Mouse (Mus musculus) forebrain, embryonic 12.5 days (tissue): ENCODE results near the gene Lypla2. TPM values are rescaled to one million over a fixed set of nuclear protein-coding genes. Genes with fewer than 3 reads are reported as not detected.

Source experiments
- ATAC-seq: fragments of 200-750 bp; cut with Nextera tagmentation; 2 replicates; pipeline ENCODE4 v1.8.0; 2017; ENCODE audit warnings: moderate TSS enrichment; ENCODE audit not compliant: low FRiP score
- H3K27ac ChIP-seq: fragments of 300-500 bp; sonication (generic); 2 replicates; pipeline ENCODE4 v1.5.1; 2016; ENCODE audit warnings: mild to moderate bottlenecking
- H3K27me3 ChIP-seq: fragments of 300-500 bp; sonication (generic); 2 replicates; pipeline ENCODE4 v1.6.1; 2016; ENCODE audit warnings: mild to moderate bottlenecking
- H3K36me3 ChIP-seq: fragments of 300-500 bp; sonication (generic); replicated peaks from 2 replicates; pipeline ENCODE4 v1.6.1; 2016; ENCODE audit warnings: mild to moderate bottlenecking
- H3K4me1 ChIP-seq: fragments of 300-500 bp; sonication (generic); 2 replicates; pipeline ENCODE4 v1.6.1; 2016
- H3K4me2 ChIP-seq: fragments of 300-500 bp; sonication (generic); 2 replicates; pipeline ENCODE4 v1.6.1; 2016; ENCODE audit warnings: mild to moderate bottlenecking, moderate library complexity
- H3K4me3 ChIP-seq: fragments of 300-500 bp; sonication (generic); replicated peaks from 2 replicates; pipeline ENCODE4 v1.5.1; 2016; ENCODE audit warnings: mild to moderate bottlenecking
- H3K9ac ChIP-seq: fragments of 300-500 bp; sonication (generic); 2 replicates; pipeline ENCODE4 v1.6.1; 2016; ENCODE audit warnings: mild to moderate bottlenecking
- H3K9me3 ChIP-seq: fragments of 300-500 bp; sonication (generic); 2 replicates; pipeline ENCODE4 v1.6.1; 2016
- WGBS: fragments of 180-500 bp; shearing (Covaris S2); methylation state at CpG from one replicate; pipeline ENCODE4 v1.1.7; 2016; 5-methylcytosine and 5-hydroxymethylcytosine counted together
- polyA plus RNA-seq: library from polyadenylated mRNA; unstranded; fragments of >200 nt; fragmentation: Nextera tagmentation; extraction: Ambion mirVana; gene quantifications from 2 replicates; pipeline ENCODE4 v1.2.1, GENCODE M21; 2016

The Lypla2 gene
- polyA plus RNA-seq, 1 experiment from 2014 or later = 153 TPM

- no peaks in the 10 kb centered on the region for H3K9me3 ChIP-seq
- H3K27ac ChIP-seq = no peak overlapping the region
- H3K4me3 ChIP-seq = no peak overlapping the region
- 93% methylated on average over 13 of the region's 13 CpGs for WGBS
- H3K9ac ChIP-seq = no peak overlapping the region
- peaks cover 41% of the 10 kb centered on the region for H3K4me1 ChIP-seq
- peaks cover 53% of the 10 kb centered on the region for H3K36me3 ChIP-seq
- no peaks in the 10 kb centered on the region; the same call in 1 of the 2 replicates for H3K27me3 ChIP-seq
- no peak for ATAC-seq
- H3K4me2 ChIP-seq = no peak overlapping the region
Observed at GRCm38 (mm10) chr4:135969070-135969750, 3.2 kb downstream of the Lypla2 start.

- no peaks in the 10 kb centered on the region; the same call in 1 of the 2 replicates for H3K27me3 ChIP-seq
- peaks cover 45% of the 10 kb centered on the region for H3K4me1 ChIP-seq
- no peak overlapping the region for H3K4me3 ChIP-seq
- no peak for ATAC-seq
- H3K36me3 ChIP-seq = peaks cover 51% of the 10 kb centered on the region
- no peak overlapping the region for H3K9ac ChIP-seq
- H3K4me2 ChIP-seq = no peak overlapping the region
- H3K9me3 ChIP-seq = no peaks in the 10 kb centered on the region
- 78% methylated on average over 19 of the region's 19 CpGs for WGBS
- H3K27ac ChIP-seq = 0 out of 2 replicates have a peak overlapping the region, but pooled peaks have one; percentile 19
Observed at GRCm38 (mm10) chr4:135968271-135968869, 4.1 kb downstream of the Lypla2 start.

- peaks cover 51% of the 10 kb centered on the region for H3K36me3 ChIP-seq
- H3K9ac ChIP-seq = no peak overlapping the region
- H3K27ac ChIP-seq = no peak overlapping the region
- H3K9me3 ChIP-seq = no peaks in the 10 kb centered on the region
- WGBS = 91% methylated on average over 18 of the region's 18 CpGs
- no peak for ATAC-seq
- no peaks in the 10 kb centered on the region; the same call in 1 of the 2 replicates for H3K27me3 ChIP-seq
- peaks cover 47% of the 10 kb centered on the region for H3K4me1 ChIP-seq
- no peak overlapping the region for H3K4me3 ChIP-seq
- no peak overlapping the region for H3K4me2 ChIP-seq
Observed at GRCm38 (mm10) chr4:135967086-135967760, 5.2 kb downstream of the Lypla2 start.

- Histone ChIP-seq H3K27ac (no peak overlapping the region), H3K4me2 (no peak overlapping the region), H3K9me3 (no peaks in the 10 kb centered on the region), H3K4me1 (peaks cover 40% of the 10 kb centered on the region), H3K36me3 (peaks cover 54% of the 10 kb centered on the region), H3K9ac (no peak overlapping the region), H3K27me3 (no peaks in the 10 kb centered on the region; the same call in 1 of the 2 replicates), H3K4me3 (no peak overlapping the region; the same call in 1 of the 2 replicates)
- ATAC-seq = no peak
- WGBS = 93% methylated on average over 16 of the region's 16 CpGs
Observed at GRCm38 (mm10) chr4:135966283-135966682, 6.1 kb downstream of the Lypla2 start.

- 85% methylated on average over 9 of the region's 9 CpGs for WGBS
- Histone ChIP-seq H3K4me3 (no peak overlapping the region), H3K36me3 (peaks cover 47% of the 10 kb centered on the region)
Observed at GRCm38 (mm10) chr4:135965113-135965512, 7.3 kb downstream of the Lypla2 start.

GRCm38 (mm10) chr4:135964426-135964825, 8.0 kb downstream of the Lypla2 start:
- no peak for ATAC-seq
- 6% methylated on average over 12 of the region's 12 CpGs for WGBS
- no peak overlapping the region for H3K27ac ChIP-seq
- peak overlapping the region; percentile 86 for H3K9ac ChIP-seq
- H3K4me3 ChIP-seq = peak overlapping the region; percentile 72
- H3K4me1 ChIP-seq = peaks cover 26% of the 10 kb centered on the region
- H3K9me3 ChIP-seq = no peaks in the 10 kb centered on the region
- no peaks in the 10 kb centered on the region; the same call in 1 of the 2 replicates for H3K27me3 ChIP-seq
- H3K36me3 ChIP-seq = peaks cover 47% of the 10 kb centered on the region
- H3K4me2 ChIP-seq = peak overlapping the region; percentile 94

More at GRCm38 (mm10) chr4:135965113-135965512, 7.3 kb downstream of the Lypla2 start:
- Histone ChIP-seq H3K27ac (no peak overlapping the region), H3K9ac (no peak overlapping the region), H3K27me3 (no peaks in the 10 kb centered on the region; the same call in 1 of the 2 replicates), H3K4me2 (peak overlapping the region; percentile 94; the same call in 1 of the 2 replicates), H3K9me3 (no peaks in the 10 kb centered on the region), H3K4me1 (peaks cover 29% of the 10 kb centered on the region)
- ATAC-seq = no peak

- under 1% methylated on average over 56 of the region's 56 CpGs for WGBS
- Histone ChIP-seq H3K4me2 (peak within 1 kb of the TSS; percentile 94), H3K4me1 (peaks cover 25% of the 10 kb centered on the region), H3K27ac (peak within 1 kb of the TSS; percentile 89), H3K9ac (peak within 1 kb of the TSS; percentile 86), H3K27me3 (no peaks in the 10 kb centered on the region; the same call in 1 of the 2 replicates), H3K9me3 (no peaks in the 10 kb centered on the region), H3K4me3 (peak within 1 kb of the TSS; percentile 72), H3K36me3 (peaks cover 42% of the 10 kb centered on the region)
- ATAC-seq = peak; percentile 95
Observed at GRCm38 (mm10) chr4:135963457-135964193, 8.8 kb downstream of the Lypla2 start, which contains the start of gene Gale. Gene Gale, plus strand, starts transcription at chr4:135963727.

- peak; percentile 5; the same call in 1 of the 2 replicates for ATAC-seq
- H3K4me3 ChIP-seq = peak overlapping the region; percentile 72
- peaks cover 20% of the 10 kb centered on the region for H3K4me1 ChIP-seq
- H3K9me3 ChIP-seq = no peaks in the 10 kb centered on the region
- peak overlapping the region; percentile 86 for H3K9ac ChIP-seq
- peak overlapping the region; percentile 94 for H3K4me2 ChIP-seq
- peak overlapping the region; percentile 89 for H3K27ac ChIP-seq
- H3K27me3 ChIP-seq = no peaks in the 10 kb centered on the region; the same call in 1 of the 2 replicates
- WGBS = 7% methylated on average over 15 of the region's 15 CpGs
- peaks cover 40% of the 10 kb centered on the region for H3K36me3 ChIP-seq
Observed at GRCm38 (mm10) chr4:135962946-135963345, 9.5 kb downstream of the Lypla2 start.

- H3K4me3 ChIP-seq = no peak overlapping the region
- WGBS = 87% methylated on average over 7 of the region's 7 CpGs
- H3K36me3 ChIP-seq = peaks cover 32% of the 10 kb centered on the region
- H3K27ac ChIP-seq = no peak overlapping the region
- H3K9me3 ChIP-seq = no peaks in the 10 kb centered on the region
- peaks cover 20% of the 10 kb centered on the region for H3K4me1 ChIP-seq
- no peak for ATAC-seq
- peak overlapping the region; percentile 94; the same call in 1 of the 2 replicates for H3K4me2 ChIP-seq
- no peaks in the 10 kb centered on the region; the same call in 1 of the 2 replicates for H3K27me3 ChIP-seq
- H3K9ac ChIP-seq = no peak overlapping the region
Observed at GRCm38 (mm10) chr4:135962198-135962597, 10.2 kb downstream of the Lypla2 start.

- H3K9ac ChIP-seq = no peak overlapping the region
- H3K27me3 ChIP-seq = no peaks in the 10 kb centered on the region; the same call in 1 of the 2 replicates
- H3K4me1 ChIP-seq = peaks cover 20% of the 10 kb centered on the region
- 93% methylated on average over 5 of the region's 5 CpGs for WGBS
- no peak overlapping the region for H3K27ac ChIP-seq
- no peak overlapping the region for H3K4me3 ChIP-seq
- ATAC-seq = no peak
- H3K36me3 ChIP-seq = peaks cover 28% of the 10 kb centered on the region
- H3K4me2 ChIP-seq = no peak overlapping the region
- H3K9me3 ChIP-seq = no peaks in the 10 kb centered on the region
Observed at GRCm38 (mm10) chr4:135961709-135962108, 10.7 kb downstream of the Lypla2 start.

GRCm38 (mm10) chr4:135960717-135961116, 11.7 kb downstream of the Lypla2 start:
- WGBS = 19% methylated on average over 5 of the region's 5 CpGs

More at GRCm38 (mm10) chr4:135960717-135961116, 11.7 kb downstream of the Lypla2 start:
- Histone ChIP-seq H3K9me3 (no peaks in the 10 kb centered on the region), H3K27me3 (no peaks in the 10 kb centered on the region; the same call in 1 of the 2 replicates), H3K9ac (no peak overlapping the region), H3K4me2 (no peak overlapping the region), H3K4me1 (peaks cover 20% of the 10 kb centered on the region), H3K36me3 (peaks cover 27% of the 10 kb centered on the region), H3K4me3 (no peak overlapping the region), H3K27ac (no peak overlapping the region; the same call in 1 of the 2 replicates)
- no peak for ATAC-seq
